Mouse (Mus musculus): ENCODE data around the gene Usp3.

- no peak for TF ChIP-seq MYOG (IDR thresholded peaks at IDR 0.05; ENCODE audit: control insufficient read depth in 1 of 3, insufficient read depth in 1 of 3, insufficient read length in 2 of 3, low read depth in 2 of 3)
- no peak for TF ChIP-seq MYOD1 (IDR thresholded peaks at IDR 0.05; ENCODE audit: control insufficient read depth in 1 of 3, insufficient read length in 2 of 3, low read depth in 2 of 3)
- TF ChIP-seq POLR2A (IDR thresholded peaks at IDR 0.05; ENCODE audit: insufficient read length, low read depth), result no peak
- TF ChIP-seq TCF12 (IDR thresholded peaks at IDR 0.05; ENCODE audit: insufficient read depth, poor library complexity, severe bottlenecking), result no peak
- no peak for TF ChIP-seq POLR2AphosphoS2 (IDR thresholded peaks at IDR 0.05; ENCODE audit: insufficient read length, low read depth)
- TF ChIP-seq USF1 (IDR thresholded peaks at IDR 0.05; ENCODE audit: low read depth), result no peak
- TF ChIP-seq REST (IDR thresholded peaks at IDR 0.05; ENCODE audit: insufficient read depth, insufficient read length), result no peak
- TF ChIP-seq MAX (IDR thresholded peaks at IDR 0.05; ENCODE audit: low read depth), result no peak
- no peak for TF ChIP-seq CEBPB (IDR thresholded peaks at IDR 0.05; ENCODE audit: insufficient read depth, poor library complexity, severe bottlenecking)
- TF ChIP-seq TCF3 (IDR thresholded peaks at IDR 0.05; ENCODE audit: insufficient read length, low read depth), result no peak
- no peak for TF ChIP-seq SRF (IDR thresholded peaks at IDR 0.05; ENCODE audit: control insufficient read depth, insufficient read length, low read depth)
Observed at GRCm38 (mm10) chr9:66593613-66593969, 649 bp upstream of the Usp3 start.

All from myocyte (in vitro differentiated cells).